Mouse (Mus musculus): Measurements from ENCODE around the gene Cux1.

DNA sequence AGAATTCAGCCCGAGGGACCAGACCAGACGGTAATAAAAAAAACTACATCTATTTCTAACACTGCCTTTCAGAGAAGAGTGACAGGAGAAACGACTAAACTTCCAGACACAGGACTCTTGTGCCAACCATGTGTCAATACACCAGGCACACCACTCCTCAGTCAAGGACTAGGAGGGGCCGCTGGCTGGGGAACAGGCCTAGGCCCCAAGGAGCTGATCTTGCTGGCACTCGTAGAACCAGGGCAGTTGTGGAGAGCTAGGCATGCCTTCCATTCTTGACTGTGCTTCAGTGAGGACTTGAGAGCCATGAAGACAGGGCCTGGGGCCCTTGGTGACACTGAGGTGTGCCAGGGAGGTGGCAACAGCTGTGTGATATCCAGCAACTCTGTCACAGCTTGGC is 121.3 kb downstream of the Cux1 start:
- no peak for TF ChIP-seq CTCF (conservative IDR thresholded peaks at IDR 0.05; ENCODE audit: insufficient read depth, insufficient read length, low read depth, low read length)
- TF ChIP-seq POLR2A (IDR thresholded peaks at IDR 0.05; ENCODE audit: low read depth, low read length), result no peak
